Mouse (Mus musculus) heart, embryonic 16.5 days (tissue): ENCODE results near the gene Sf3a3. TPM values are rescaled to one million over a fixed set of nuclear protein-coding genes. Genes with fewer than 3 reads are reported as not detected.
"Not testable (repeated sequence)": the region's sequence is repeated elsewhere in the genome, so short reads cannot be mapped to it uniquely, and the experiment has no call there.

Experiments
- ATAC-seq: fragments of 200-750 bp; cut with Nextera tagmentation; replicated peaks from 2 replicates; pipeline ENCODE4 v1.8.0; 2017; ENCODE audit warnings: moderate number of reproducible peaks; ENCODE audit not compliant: insufficient read depth, low FRiP score; ENCODE audit errors: extremely low read depth
- H3K27ac ChIP-seq: fragments of 300-500 bp; sonication (generic); 2 replicates; pipeline ENCODE4 v1.5.1; 2014; ENCODE audit warnings: mild to moderate bottlenecking, low read length, control low read depth, moderate library complexity
- H3K27me3 ChIP-seq: fragments of 300-500 bp; sonication (generic); 2 replicates; pipeline ENCODE4 v1.6.1; 2014; ENCODE audit warnings: low read length, mixed read lengths; ENCODE audit not compliant: control insufficient read depth, insufficient read depth
- H3K36me3 ChIP-seq: fragments of 300-500 bp; sonication (generic); 2 replicates; pipeline ENCODE4 v1.6.1; 2014; ENCODE audit not compliant: control insufficient read depth, insufficient read depth
- H3K4me1 ChIP-seq: fragments of 300-500 bp; sonication (generic); 2 replicates; pipeline ENCODE4 v1.6.1; 2014; ENCODE audit warnings: low read length, mixed read lengths; ENCODE audit not compliant: control insufficient read depth, insufficient read depth
- H3K4me2 ChIP-seq: fragments of 300-500 bp; sonication (generic); 2 replicates; pipeline ENCODE4 v1.6.1; 2014; ENCODE audit warnings: low read depth, mild to moderate bottlenecking, control low read depth, low read length
- H3K4me3 ChIP-seq: fragments of 300-500 bp; sonication (generic); 2 replicates; pipeline ENCODE4 v1.5.1; 2014; ENCODE audit warnings: mild to moderate bottlenecking, control low read depth, low read length
- H3K9ac ChIP-seq: fragments of 300-500 bp; sonication (generic); 2 replicates; pipeline ENCODE4 v1.6.1; 2014; ENCODE audit warnings: low read length, control low read depth
- H3K9me3 ChIP-seq: fragments of 300-500 bp; sonication (generic); replicated peaks from 2 replicates; pipeline ENCODE4 v1.6.1; 2016; ENCODE audit warnings: low read length; ENCODE audit not compliant: control insufficient read depth
- whole genome bisulfite sequencing: fragments of 180-500 bp; shearing (Covaris S2); extraction: QIAGEN DNeasy Blood & Tissue Kit; methylation state at CpG from one replicate; pipeline ENCODE4 v1.1.7; 2014; 5-methylcytosine and 5-hydroxymethylcytosine counted together
- polyA plus RNA-seq: library from polyadenylated mRNA; unstranded; fragments of >200 nt; fragmentation: Nextera tagmentation; extraction: Ambion mirVana; gene quantifications from 2 replicates; pipeline ENCODE4 v1.2.1, GENCODE M21; 2015

The Sf3a3 gene
- polyA plus RNA-seq, 1 experiment from 2014 or later, result 95.1 TPM

DNA sequence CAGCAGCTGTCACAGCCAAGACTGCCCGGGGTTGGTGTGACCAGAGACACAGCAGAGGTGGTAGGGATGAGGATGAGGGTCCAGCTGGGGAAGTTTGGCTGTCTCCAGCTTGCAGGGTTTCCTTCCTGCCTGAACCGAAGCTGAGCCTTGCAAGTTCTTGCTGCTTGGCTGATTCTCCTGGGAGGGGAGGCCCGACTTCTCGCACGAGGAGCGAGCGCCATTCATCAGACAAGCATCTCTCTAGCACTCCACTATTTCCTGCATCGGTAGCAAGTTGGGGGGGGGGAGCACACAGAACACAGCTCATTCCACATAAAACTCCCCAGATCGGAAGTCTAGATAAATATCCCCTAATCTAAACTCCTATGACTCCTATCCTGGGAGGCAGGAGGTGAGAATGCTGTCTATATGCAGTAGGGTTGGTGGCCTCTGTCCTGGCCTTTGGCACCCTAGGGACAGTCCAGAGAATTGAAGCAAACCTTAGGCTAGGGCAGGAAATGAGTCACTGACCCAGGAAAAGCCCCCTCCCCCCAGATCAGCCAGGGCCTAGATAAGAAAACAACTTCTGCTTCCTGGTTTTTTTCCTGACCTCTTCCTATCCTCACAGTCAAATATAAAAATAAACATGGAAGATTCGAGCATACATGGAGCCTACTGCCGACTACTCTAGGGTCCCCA, 9.6 kb upstream of the Sf3a3 start:
- no peaks in the 10 kb centered on the region for H3K36me3 ChIP-seq
- 23% methylated on average over 11 of the region's 11 CpGs for WGBS
- H3K27ac ChIP-seq, result peak overlapping the region; percentile 90
- H3K4me2 ChIP-seq, result peak overlapping the region; percentile 47
- no peaks in the 10 kb centered on the region for H3K27me3 ChIP-seq
- H3K9ac ChIP-seq, result peak overlapping the region; percentile 64
- H3K4me1 ChIP-seq, result peaks cover 51% of the 10 kb centered on the region
- H3K4me3 ChIP-seq, result no peak overlapping the region
- no peaks in the 10 kb centered on the region for H3K9me3 ChIP-seq
- 0 out of 2 replicates have a peak, but pooled peaks have one; percentile 1 for ATAC-seq

DNA sequence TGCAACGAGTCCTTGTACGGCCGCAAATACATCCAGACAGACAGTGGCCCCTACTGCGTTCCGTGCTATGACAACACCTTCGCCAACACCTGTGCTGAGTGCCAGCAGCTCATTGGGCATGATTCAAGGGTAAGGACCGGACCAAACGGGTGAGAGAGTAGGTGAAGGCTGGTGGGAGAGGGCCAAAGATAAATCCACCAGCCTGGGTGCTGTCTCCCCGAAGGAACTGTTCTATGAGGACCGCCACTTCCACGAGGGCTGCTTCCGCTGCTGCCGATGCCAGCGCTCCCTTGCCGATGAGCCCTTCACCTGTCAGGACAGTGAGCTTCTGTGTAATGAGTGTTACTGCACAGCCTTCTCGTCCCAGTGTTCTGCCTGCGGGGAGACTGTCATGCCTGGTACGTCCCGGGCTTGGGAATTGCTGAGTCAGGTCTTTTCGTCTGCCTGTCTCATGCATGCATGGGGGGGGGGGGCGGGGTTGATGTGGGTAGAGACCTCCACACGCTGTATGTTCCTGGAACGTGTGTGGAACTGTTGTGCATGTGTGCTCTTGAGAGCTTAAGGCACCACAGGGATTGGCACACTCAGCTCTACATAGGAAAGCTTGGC, 8.8 kb upstream of the Sf3a3 start:
- Histone ChIP-seq H3K4me1 (peaks cover 55% of the 10 kb centered on the region), H3K27me3 (no peaks in the 10 kb centered on the region), H3K36me3 (no peaks in the 10 kb centered on the region), H3K27ac (peak overlapping the region; percentile 90), H3K4me3 (no peak overlapping the region), H3K9me3 (no peaks in the 10 kb centered on the region), H3K4me2 (peak overlapping the region; percentile 10; the same call in 1 of the 2 replicates), H3K9ac (no peak overlapping the region)
- no peak for ATAC-seq
- 73% methylated on average over 23 of the region's 23 CpGs for WGBS

DNA sequence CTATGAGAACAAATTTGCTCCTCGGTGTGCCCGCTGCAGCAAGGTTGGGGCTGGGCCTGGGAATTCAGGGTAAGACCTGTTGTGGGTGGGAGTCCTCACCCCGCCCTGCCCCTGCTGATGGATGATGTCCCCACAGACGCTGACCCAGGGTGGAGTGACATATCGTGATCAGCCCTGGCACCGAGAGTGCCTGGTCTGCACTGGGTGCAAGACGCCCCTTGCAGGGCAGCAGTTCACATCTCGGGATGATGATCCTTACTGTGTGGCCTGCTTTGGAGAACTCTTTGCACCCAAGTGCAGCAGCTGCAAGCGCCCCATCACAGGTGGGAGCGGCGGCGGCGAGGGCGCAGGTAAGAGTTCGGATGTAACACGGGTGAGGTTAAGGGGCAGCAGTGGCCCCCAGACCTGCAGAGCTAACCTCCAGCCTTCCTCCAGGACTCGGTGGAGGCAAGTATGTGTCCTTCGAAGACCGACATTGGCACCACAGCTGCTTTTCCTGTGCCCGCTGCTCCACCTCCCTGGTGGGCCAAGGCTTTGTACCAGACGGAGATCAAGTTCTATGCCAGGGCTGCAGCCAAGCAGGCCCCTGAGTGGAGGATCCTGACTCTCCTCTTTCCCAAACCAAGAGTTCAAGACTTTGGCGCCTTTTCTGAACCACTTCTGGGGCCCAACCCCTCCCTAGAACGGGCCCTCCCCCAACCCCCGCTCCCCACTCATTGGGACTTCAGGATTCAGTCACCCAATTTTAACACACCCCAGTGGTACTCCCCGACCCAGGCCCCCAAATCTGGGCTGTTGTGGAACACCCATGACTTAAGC, 7.0 kb upstream of the Sf3a3 start:
- not testable (repeated sequence) for H3K9ac ChIP-seq, ATAC-seq, H3K4me2 ChIP-seq, H3K4me3 ChIP-seq, H3K27me3 ChIP-seq, H3K36me3 ChIP-seq, H3K9me3 ChIP-seq
- WGBS, result 88% methylated on average over 25 of the region's 25 CpGs
- peaks cover 41% of the 10 kb centered on the region for H3K4me1 ChIP-seq
- H3K27ac ChIP-seq, result peak overlapping the region; percentile 96

DNA sequence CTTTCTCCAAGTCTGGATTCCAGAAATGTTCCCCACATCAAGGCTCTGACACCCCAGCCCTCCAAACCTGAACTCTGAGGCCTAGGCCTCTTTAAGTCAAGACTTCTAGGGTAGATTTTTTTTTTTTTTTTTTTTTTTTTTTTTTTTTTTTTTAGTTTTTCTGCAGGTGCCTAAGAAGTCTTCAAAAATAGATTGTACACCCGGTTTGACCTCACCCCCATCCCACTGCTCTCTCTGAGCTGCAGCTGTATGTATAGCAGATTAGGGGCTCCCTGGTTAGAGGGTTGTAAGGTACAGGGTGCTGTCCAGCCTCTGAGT, 6.4 kb upstream of the Sf3a3 start:
- peak overlapping the region; percentile 60 for H3K4me3 ChIP-seq
- not testable (repeated sequence) for H3K27me3 ChIP-seq, H3K36me3 ChIP-seq, H3K9me3 ChIP-seq, ATAC-seq
- H3K4me1 ChIP-seq, result peaks cover 38% of the 10 kb centered on the region
- peak overlapping the region; percentile 70; the same call in 1 of the 2 replicates for H3K9ac ChIP-seq
- peak overlapping the region; percentile 96 for H3K27ac ChIP-seq
- H3K4me2 ChIP-seq, result peak overlapping the region; percentile 92
- WGBS, result 14% methylated on average over 1 of the region's 1 CpGs

GRCm38 (mm10) chr4:124708518-124709477, 5.8 kb upstream of the Sf3a3 start:
- Histone ChIP-seq H3K4me2 (peak overlapping the region; percentile 92), H3K9me3 (no peaks in the 10 kb centered on the region), H3K4me3 (peak overlapping the region; percentile 60), H3K9ac (peak overlapping the region; percentile 70), H3K27ac (peak overlapping the region; percentile 96), H3K27me3 (no peaks in the 10 kb centered on the region), H3K36me3 (no peaks in the 10 kb centered on the region), H3K4me1 (peaks cover 31% of the 10 kb centered on the region)
- WGBS, result 2% methylated on average over 41 of the region's 41 CpGs
- ATAC-seq, result peak; percentile 85

GRCm38 (mm10) chr4:124709961-124710446, 4.6 kb upstream of the Sf3a3 start:
- Histone ChIP-seq H3K4me3 (peak overlapping the region; percentile 34), H3K27me3 (no peaks in the 10 kb centered on the region), H3K4me2 (peak overlapping the region; percentile 92), H3K9me3 (no peaks in the 10 kb centered on the region), H3K4me1 (peaks cover 23% of the 10 kb centered on the region), H3K9ac (peak overlapping the region; percentile 51), H3K36me3 (no peaks in the 10 kb centered on the region), H3K27ac (peak overlapping the region; percentile 96)
- no peak for ATAC-seq
- 5% methylated on average over 18 of the region's 18 CpGs for WGBS

GRCm38 (mm10) chr4:124710776-124711291, 3.7 kb upstream of the Sf3a3 start:
- Histone ChIP-seq H3K4me3 (no peak overlapping the region), H3K9ac (no peak overlapping the region), H3K27ac (no peak overlapping the region), H3K27me3 (no peaks in the 10 kb centered on the region), H3K4me2 (peak overlapping the region; percentile 92), H3K9me3 (no peaks in the 10 kb centered on the region), H3K36me3 (peaks cover under 1% of the 10 kb centered on the region), H3K4me1 (peaks cover 26% of the 10 kb centered on the region)
- ATAC-seq, result no peak
- 11% methylated on average over 5 of the region's 5 CpGs for WGBS

GRCm38 (mm10) chr4:124712618-124713017, 2.0 kb upstream of the Sf3a3 start:
- no peak for ATAC-seq
- WGBS, result 77% methylated on average over 6 of the region's 6 CpGs
- Histone ChIP-seq H3K27ac (no peak overlapping the region), H3K4me2 (no peak overlapping the region), H3K9ac (no peak overlapping the region), H3K4me3 (no peak overlapping the region), H3K36me3 (peaks cover 10% of the 10 kb centered on the region), H3K4me1 (peaks cover 32% of the 10 kb centered on the region), H3K9me3 (no peaks in the 10 kb centered on the region), H3K27me3 (no peaks in the 10 kb centered on the region)
